Mouse (Mus musculus): ENCODE measurements around the gene Klk12. TPM values are rescaled to one million over a fixed set of nuclear protein-coding genes. Genes with fewer than 3 reads are reported as not detected.

Klk12 gene
- not detected for polyA plus RNA-seq (2014; fragmentation: Illumina TruSeq; extraction: RNeasy Lipid Tissue Mini Kit (QIAGEN cat#74804); ENCODE audit: low read depth, low replicate concordance)

DNA sequence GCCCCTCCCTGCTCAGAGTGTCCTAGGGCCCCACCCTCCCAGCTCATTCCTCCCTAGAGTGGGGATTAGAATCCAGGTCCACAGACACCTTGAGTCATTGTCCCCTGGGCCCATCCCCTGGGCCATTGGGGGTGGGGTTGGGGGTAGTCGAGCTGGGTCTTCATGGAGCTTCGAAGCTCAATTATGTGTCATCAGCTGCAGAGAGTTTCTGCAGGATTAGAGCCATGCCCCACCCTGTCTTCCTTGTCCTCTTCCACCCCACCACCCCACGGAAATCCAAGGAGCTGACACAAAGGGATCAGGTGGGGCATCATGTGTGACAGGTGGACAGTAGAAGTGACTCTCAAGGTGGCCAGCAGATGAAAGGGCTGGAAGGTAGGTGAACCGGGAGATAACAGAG lies at the start of gene Klk12:
Gene Klk12, plus strand, starts transcription at position 301 of the 400 bp plus-strand sequence.

DNA sequence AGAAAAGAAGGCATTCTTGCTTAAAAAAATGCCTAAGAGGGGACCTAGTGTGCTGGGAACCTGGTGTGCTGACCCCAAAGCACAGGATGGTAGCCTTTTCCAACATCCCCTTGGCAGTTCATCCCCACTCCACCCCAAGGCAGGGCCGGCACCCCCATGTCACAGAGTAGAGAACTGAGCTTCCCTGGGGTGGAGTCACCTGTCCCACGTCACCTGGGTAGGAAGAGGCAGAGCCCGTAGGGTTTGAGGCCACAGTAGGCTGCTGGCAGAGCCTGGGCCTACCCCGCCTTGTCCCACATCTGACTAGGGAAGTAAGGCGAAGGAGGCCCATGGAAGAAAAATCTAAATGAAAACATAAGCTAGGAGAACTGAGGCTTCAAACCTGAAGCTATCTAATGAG lies 5.7 kb downstream of the Klk12 start, which contains the start of gene Klk11:
Gene Klk11, plus strand, starts transcription at position 241 of the 400 bp plus-strand sequence.

DNA sequence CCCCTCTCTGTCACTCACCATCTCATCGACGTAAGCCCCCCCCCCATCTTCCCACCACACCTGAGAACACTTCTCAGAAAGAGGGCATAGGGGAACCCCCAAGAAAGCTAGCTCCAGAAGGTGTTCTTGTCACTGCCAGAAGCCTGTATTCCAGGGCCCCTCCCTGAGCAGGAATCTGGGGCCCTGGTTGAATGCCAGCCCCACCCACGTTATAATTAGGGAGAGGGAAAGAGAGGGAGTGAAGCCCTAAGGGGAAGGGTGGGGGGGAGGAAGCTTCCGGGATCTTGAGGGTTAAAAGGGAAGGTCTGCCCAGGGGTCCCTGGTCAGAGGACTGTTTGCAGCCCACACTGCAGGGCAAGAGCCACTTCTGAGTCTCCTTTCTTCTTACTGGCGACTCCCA lies 12.0 kb downstream of the Klk12 start, which contains the start of gene Klk10:
Gene Klk10, plus strand, starts transcription at position 290 of the 400 bp plus-strand sequence.

DNA sequence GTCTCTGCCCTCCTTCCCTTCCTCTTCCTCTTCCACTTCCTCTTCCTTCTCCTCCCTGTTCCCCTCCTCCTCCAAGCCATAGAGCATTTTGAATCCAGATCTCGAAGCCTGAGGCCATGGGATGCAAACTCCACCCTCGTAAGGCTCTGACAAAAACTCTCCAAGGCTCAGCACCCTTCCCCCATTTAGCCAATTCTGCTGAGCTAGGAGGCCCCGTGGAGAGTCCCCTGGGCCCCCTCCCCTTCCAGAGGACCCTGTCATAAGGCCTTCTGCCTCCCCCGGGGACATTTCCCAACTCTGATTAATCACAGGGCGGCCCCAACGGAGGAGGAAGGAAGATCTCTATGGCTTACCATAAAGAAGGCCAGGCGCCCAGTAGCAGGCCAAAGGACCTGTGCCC lies 22.9 kb downstream of the Klk12 start, which contains the start of gene Klk9:
Gene Klk9, plus strand, starts transcription at position 301 of the 400 bp plus-strand sequence.

DNA sequence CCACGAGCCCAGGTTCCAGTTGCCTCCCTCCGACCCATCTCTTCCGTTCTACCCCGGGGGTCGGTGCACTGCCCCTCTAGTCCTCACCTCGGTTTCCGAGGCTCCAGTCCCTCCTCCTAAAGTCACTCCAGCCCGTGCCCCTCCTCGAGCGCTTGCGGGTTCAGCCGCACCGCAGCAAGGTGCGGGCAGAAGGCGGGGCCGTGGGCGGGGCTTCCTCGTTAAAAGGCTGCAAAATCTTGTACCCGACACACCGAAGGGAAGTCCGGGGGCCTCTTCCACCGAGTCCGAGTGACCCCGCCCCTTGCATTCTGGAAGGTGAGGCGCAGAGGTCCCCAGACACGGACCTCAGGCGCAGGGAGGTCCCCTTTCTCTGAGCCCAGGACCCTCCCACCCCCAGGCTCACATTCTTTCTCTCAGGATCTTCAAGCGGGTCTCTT lies 28.7 kb downstream of the Klk12 start, which contains the start of gene Klk8:
Gene Klk8, plus strand, starts transcription at position 245 of the 437 bp plus-strand sequence.

DNA sequence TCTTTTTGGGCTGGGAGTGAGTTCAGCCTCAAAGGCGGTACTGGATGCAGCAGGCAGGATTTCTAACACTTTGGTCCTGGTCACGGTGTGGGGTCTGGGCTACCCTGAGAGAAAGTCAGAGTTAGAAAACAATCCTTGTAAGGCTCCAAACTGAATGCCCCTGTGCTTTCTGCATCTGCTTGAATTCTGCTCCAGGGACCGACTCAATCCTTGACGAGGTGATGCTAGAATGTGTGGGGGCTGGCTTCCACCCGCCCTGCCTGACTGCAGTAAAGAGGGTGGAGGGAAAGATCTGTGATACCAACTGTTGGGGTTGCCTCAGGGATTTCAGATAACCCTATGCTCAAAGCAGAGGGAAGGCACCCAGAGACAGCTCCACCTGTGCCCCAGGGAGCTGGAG lies 42.3 kb downstream of the Klk12 start, which contains the start of gene Klk7:
Gene Klk7, plus strand, starts transcription at position 301 of the 400 bp plus-strand sequence.

Other genes with a start within 250 kb of the Klk12 start
- gene Cd33, start 224.5 kb upstream of the Klk12 start, polyA plus RNA-seq (2014; fragmentation: Illumina TruSeq; extraction: RNeasy Lipid Tissue Mini Kit (QIAGEN cat#74804); ENCODE audit: low read depth, low replicate concordance), result 1.6 TPM
- 1.1 TPM for gene Zfp658, start 206.6 kb upstream of the Klk12 start, polyA plus RNA-seq (2014; fragmentation: Illumina TruSeq; extraction: RNeasy Lipid Tissue Mini Kit (QIAGEN cat#74804); ENCODE audit: low read depth, low replicate concordance)
- 2.9 TPM for gene Zfp719, start 189.3 kb upstream of the Klk12 start, polyA plus RNA-seq (2014; fragmentation: Illumina TruSeq; extraction: RNeasy Lipid Tissue Mini Kit (QIAGEN cat#74804); ENCODE audit: low read depth, low replicate concordance)
- not detected for gene Zfp819, start 161.7 kb upstream of the Klk12 start, polyA plus RNA-seq (2014; fragmentation: Illumina TruSeq; extraction: RNeasy Lipid Tissue Mini Kit (QIAGEN cat#74804); ENCODE audit: low read depth, low replicate concordance)
- gene Ceacam18, start 134.2 kb upstream of the Klk12 start, polyA plus RNA-seq (2014; fragmentation: Illumina TruSeq; extraction: RNeasy Lipid Tissue Mini Kit (QIAGEN cat#74804); ENCODE audit: low read depth, low replicate concordance), result not detected
- gene Siglece, start 108.7 kb upstream of the Klk12 start, polyA plus RNA-seq (2014; fragmentation: Illumina TruSeq; extraction: RNeasy Lipid Tissue Mini Kit (QIAGEN cat#74804); ENCODE audit: low read depth, low replicate concordance), result 1.2 TPM
- 2.5 TPM for gene Ctu1, start 96.9 kb upstream of the Klk12 start, polyA plus RNA-seq (2014; fragmentation: Illumina TruSeq; extraction: RNeasy Lipid Tissue Mini Kit (QIAGEN cat#74804); ENCODE audit: low read depth, low replicate concordance)
- gene Klk14, start 78.5 kb upstream of the Klk12 start, polyA plus RNA-seq (2014; fragmentation: Illumina TruSeq; extraction: RNeasy Lipid Tissue Mini Kit (QIAGEN cat#74804); ENCODE audit: low read depth, low replicate concordance), result not detected
- not detected for gene Klk13, start 56.3 kb upstream of the Klk12 start, polyA plus RNA-seq (2014; fragmentation: Illumina TruSeq; extraction: RNeasy Lipid Tissue Mini Kit (QIAGEN cat#74804); ENCODE audit: low read depth, low replicate concordance)
- not detected for gene Klk11, start 5.7 kb downstream of the Klk12 start, polyA plus RNA-seq (2014; fragmentation: Illumina TruSeq; extraction: RNeasy Lipid Tissue Mini Kit (QIAGEN cat#74804); ENCODE audit: low read depth, low replicate concordance)
- gene Klk10, start 12.1 kb downstream of the Klk12 start, polyA plus RNA-seq (2014; fragmentation: Illumina TruSeq; extraction: RNeasy Lipid Tissue Mini Kit (QIAGEN cat#74804); ENCODE audit: low read depth, low replicate concordance), result not detected
- not detected for gene Klk9, start 23.0 kb downstream of the Klk12 start, polyA plus RNA-seq (2014; fragmentation: Illumina TruSeq; extraction: RNeasy Lipid Tissue Mini Kit (QIAGEN cat#74804); ENCODE audit: low read depth, low replicate concordance)
- gene Klk8, start 28.7 kb downstream of the Klk12 start, polyA plus RNA-seq (2014; fragmentation: Illumina TruSeq; extraction: RNeasy Lipid Tissue Mini Kit (QIAGEN cat#74804); ENCODE audit: low read depth, low replicate concordance), result 8.1 TPM
- not detected for gene Klk7, start 42.4 kb downstream of the Klk12 start, polyA plus RNA-seq (2014; fragmentation: Illumina TruSeq; extraction: RNeasy Lipid Tissue Mini Kit (QIAGEN cat#74804); ENCODE audit: low read depth, low replicate concordance)
- not detected for gene Klk6, start 55.6 kb downstream of the Klk12 start, polyA plus RNA-seq (2014; fragmentation: Illumina TruSeq; extraction: RNeasy Lipid Tissue Mini Kit (QIAGEN cat#74804); ENCODE audit: low read depth, low replicate concordance)
- not detected for gene Klk5, start 73.1 kb downstream of the Klk12 start, polyA plus RNA-seq (2014; fragmentation: Illumina TruSeq; extraction: RNeasy Lipid Tissue Mini Kit (QIAGEN cat#74804); ENCODE audit: low read depth, low replicate concordance)
- not detected for gene Klk4, start 112.3 kb downstream of the Klk12 start, polyA plus RNA-seq (2014; fragmentation: Illumina TruSeq; extraction: RNeasy Lipid Tissue Mini Kit (QIAGEN cat#74804); ENCODE audit: low read depth, low replicate concordance)
- gene Klk15, start 164.8 kb downstream of the Klk12 start, polyA plus RNA-seq (2014; fragmentation: Illumina TruSeq; extraction: RNeasy Lipid Tissue Mini Kit (QIAGEN cat#74804); ENCODE audit: low read depth, low replicate concordance), result not detected
- gene Klk1b8, start 181.8 kb downstream of the Klk12 start, polyA plus RNA-seq (2014; fragmentation: Illumina TruSeq; extraction: RNeasy Lipid Tissue Mini Kit (QIAGEN cat#74804); ENCODE audit: low read depth, low replicate concordance), result not detected
- not detected for gene Klk1b1, start 197.9 kb downstream of the Klk12 start, polyA plus RNA-seq (2014; fragmentation: Illumina TruSeq; extraction: RNeasy Lipid Tissue Mini Kit (QIAGEN cat#74804); ENCODE audit: low read depth, low replicate concordance)
- gene Klk1b9, start 207.2 kb downstream of the Klk12 start, polyA plus RNA-seq (2014; fragmentation: Illumina TruSeq; extraction: RNeasy Lipid Tissue Mini Kit (QIAGEN cat#74804); ENCODE audit: low read depth, low replicate concordance), result not detected
- not detected for gene Klk1b11, start 227.0 kb downstream of the Klk12 start, polyA plus RNA-seq (2014; fragmentation: Illumina TruSeq; extraction: RNeasy Lipid Tissue Mini Kit (QIAGEN cat#74804); ENCODE audit: low read depth, low replicate concordance)
- gene Klk1b26, start 243.3 kb downstream of the Klk12 start, polyA plus RNA-seq (2014; fragmentation: Illumina TruSeq; extraction: RNeasy Lipid Tissue Mini Kit (QIAGEN cat#74804); ENCODE audit: low read depth, low replicate concordance), result 0.45 TPM

Measured in heart, adult 10 weeks (tissue).